Mouse (Mus musculus) gastrocnemius, postnatal 4 days (tissue): ENCODE measurements around the gene Plaa. TPM values are rescaled to one million over a fixed set of nuclear protein-coding genes. Genes with fewer than 3 reads are reported as not detected.

Experiments used
- DNase-seq, 2 experiments: peaks; one replicate each; pipeline ENCODE4 v3.0.0; 2021 to 2022; ENCODE audit warnings: low spot score in 2 of 2, mixed read lengths in 2 of 2
- total RNA-seq, 2 experiments: library from RNA; stranded (reverse); gene quantifications; 2 replicates each; pipeline ENCODE4 v1.2.3; 2021

Plaa gene
- total RNA-seq, 2 experiments from 2014 or later = 40.4 to 49.6 TPM

GRCm38 (mm10) chr4:94556265-94557054, 46.6 kb downstream of the Plaa start, which contains the start of the genes Gm10306 and Caap1:
Gm10306 (plus strand) TSS chr4:94556546.
Caap1 (minus strand) TSS chr4:94556796.
- DNase-seq = peak; percentile 95 to 97

GRCm38 (mm10) chr4:94554955-94555494, 48.0 kb downstream of the Plaa start:
- DNase-seq = no peak

- DNase-seq = no peak
Measured at GRCm38 (mm10) chr4:94544321-94544720, 58.7 kb downstream of the Plaa start.

- no peak for DNase-seq
Measured at GRCm38 (mm10) chr4:94543041-94543440, 60.0 kb downstream of the Plaa start.

- DNase-seq = no peak
Measured at GRCm38 (mm10) chr4:94533205-94533604, 69.8 kb downstream of the Plaa start.

- DNase-seq = no peak
Measured at GRCm38 (mm10) chr4:94529448-94529847, 73.6 kb downstream of the Plaa start.

GRCm38 (mm10) chr4:94523321-94523720, 79.7 kb downstream of the Plaa start:
- DNase-seq = no peak

- peak; percentile 17 to 20 for DNase-seq
Measured at GRCm38 (mm10) chr4:94517631-94518030, 85.4 kb downstream of the Plaa start.

Other genes with a start within 250 kb of the Plaa start
- not detected for gene Gm10306, start 46.7 kb downstream of the Plaa start, total RNA-seq
- 1 to 10 TPM; 6.2 to 6.4 TPM for gene Caap1, start 46.4 kb downstream of the Plaa start, total RNA-seq
- 10 to 100 TPM; 11.7 to 15.4 TPM for gene Ift74, start 11.2 kb upstream of the Plaa start, total RNA-seq
- not detected for gene Lrrc19, start 46.9 kb upstream of the Plaa start, total RNA-seq
- gene Tek, start 136.0 kb upstream of the Plaa start, total RNA-seq = 10 to 100 TPM; 35.7 to 40.0 TPM